Mouse (Mus musculus): ENCODE measurements around the gene Ap3s2. TPM values are rescaled to one million over a fixed set of nuclear protein-coding genes. Genes with fewer than 3 reads are reported as not detected.

Gene Ap3s2
- polyA plus RNA-seq, 1 experiment from 2014 or later = 30.4 TPM

DNA sequence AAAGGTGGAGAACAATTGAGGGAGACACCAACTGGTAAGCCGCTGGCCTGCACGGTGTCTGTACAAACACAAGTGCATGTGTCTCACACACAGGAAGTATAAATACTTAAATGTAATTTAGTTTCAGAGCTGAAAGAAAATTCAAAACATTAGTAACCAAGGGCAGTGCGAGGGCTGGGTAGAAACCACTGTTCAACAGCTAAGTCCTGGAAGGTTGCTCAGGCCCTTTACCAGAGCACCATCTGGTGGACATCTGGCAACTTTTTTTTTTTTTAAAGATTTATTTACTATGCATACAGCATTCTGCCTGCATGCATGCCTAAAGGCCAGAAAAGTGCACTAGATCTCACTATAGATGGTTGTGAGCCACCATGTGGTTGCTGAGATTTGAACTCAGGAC, 5.9 kb downstream of the Ap3s2 start:
- H3K4me1 ChIP-seq = peaks cover 6% of the 10 kb centered on the region
- no peak overlapping the region for H3K4me3 ChIP-seq (replicated peaks)
- no peak overlapping the region for H3K9ac ChIP-seq
- H3K9me3 ChIP-seq (replicated peaks) = no peaks in the 10 kb centered on the region
- 0 out of 2 replicates have a peak, but pooled peaks have one; percentile 34 for ATAC-seq (ENCODE audit: insufficient number of reproducible peaks, low FRiP score, low TSS enrichment, low read depth)
- 53% methylated on average over 3 of the region's 3 CpGs for WGBS
- H3K27ac ChIP-seq (replicated peaks) = no peak overlapping the region
- H3K27me3 ChIP-seq = no peaks in the 10 kb centered on the region
- no peak overlapping the region for H3K4me2 ChIP-seq (replicated peaks)
- peaks cover 24% of the 10 kb centered on the region for H3K36me3 ChIP-seq

DNA sequence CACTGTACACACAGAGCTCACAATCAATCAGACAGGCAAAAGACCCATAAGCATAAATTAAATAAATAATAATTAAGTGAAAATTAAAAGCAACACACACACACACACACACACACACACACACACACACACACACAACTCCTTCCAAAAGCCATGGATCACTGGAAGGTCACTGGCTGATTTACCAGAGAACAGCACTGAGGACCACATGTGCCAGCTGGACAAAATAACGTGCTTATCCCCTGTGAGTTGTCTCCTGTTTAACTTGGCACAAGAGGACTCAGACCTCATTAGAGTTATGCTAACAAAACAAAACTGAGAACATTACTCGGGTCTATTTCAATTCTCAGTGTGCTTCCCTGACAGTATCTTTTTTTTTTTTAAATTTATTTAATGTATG, 13.1 kb downstream of the Ap3s2 start:
- ATAC-seq (ENCODE audit: insufficient number of reproducible peaks, low FRiP score, low TSS enrichment, low read depth) = no peak
- peaks cover 36% of the 10 kb centered on the region for H3K36me3 ChIP-seq

GRCm38 (mm10) chr7:79906914-79907313, 13.5 kb downstream of the Ap3s2 start:
- no peak overlapping the region for H3K4me3 ChIP-seq (replicated peaks)
- H3K4me1 ChIP-seq = no peaks in the 10 kb centered on the region
- H3K4me2 ChIP-seq (replicated peaks) = no peak overlapping the region
- peaks cover 41% of the 10 kb centered on the region for H3K36me3 ChIP-seq
- H3K27me3 ChIP-seq = no peaks in the 10 kb centered on the region
- WGBS = 92% methylated on average over 3 of the region's 3 CpGs
- H3K27ac ChIP-seq (replicated peaks) = no peak overlapping the region
- H3K9ac ChIP-seq = no peak overlapping the region
- H3K9me3 ChIP-seq (replicated peaks) = no peaks in the 10 kb centered on the region
- ATAC-seq (ENCODE audit: insufficient number of reproducible peaks, low FRiP score, low TSS enrichment, low read depth) = no peak

More for the DNA sequence above, 13.1 kb downstream of the Ap3s2 start:
- no peaks in the 10 kb centered on the region for H3K27me3 ChIP-seq
- no peaks in the 10 kb centered on the region for H3K4me1 ChIP-seq
- H3K9me3 ChIP-seq (replicated peaks) = no peaks in the 10 kb centered on the region
- 64% methylated on average over 2 of the region's 2 CpGs for WGBS
- H3K4me3 ChIP-seq (replicated peaks) = no peak overlapping the region
- no peak overlapping the region for H3K4me2 ChIP-seq (replicated peaks)
- H3K9ac ChIP-seq = no peak overlapping the region
- H3K27ac ChIP-seq (replicated peaks) = no peak overlapping the region

DNA sequence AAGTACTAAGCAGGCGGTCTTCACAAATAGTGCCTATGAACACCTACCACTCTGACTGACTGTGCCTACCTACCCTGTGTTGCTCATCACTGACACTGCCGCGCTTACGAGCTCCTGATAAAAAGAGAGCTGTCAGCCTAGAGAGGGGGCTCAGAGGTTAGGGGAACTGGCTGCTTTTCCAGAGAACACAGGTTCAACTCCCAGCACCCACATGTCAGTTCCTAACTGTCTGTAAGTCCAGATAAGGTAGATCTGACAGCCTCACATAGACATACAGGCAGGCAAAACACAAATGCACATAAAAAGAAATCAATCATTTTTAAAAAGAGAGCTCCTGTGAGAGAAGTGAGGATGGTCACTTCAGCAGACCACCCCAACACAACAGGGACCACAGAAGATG, 15.3 kb downstream of the Ap3s2 start:
- Histone ChIP-seq H3K9ac (no peak overlapping the region), H3K27me3 (no peaks in the 10 kb centered on the region), H3K9me3 (replicated peaks) (no peaks in the 10 kb centered on the region), H3K4me1 (no peaks in the 10 kb centered on the region), H3K4me3 (replicated peaks) (no peak overlapping the region), H3K36me3 (peaks cover 48% of the 10 kb centered on the region), H3K27ac (replicated peaks) (no peak overlapping the region), H3K4me2 (replicated peaks) (no peak overlapping the region)
- WGBS = 93% methylated on average over 4 of the region's 4 CpGs
- ATAC-seq (ENCODE audit: insufficient number of reproducible peaks, low FRiP score, low TSS enrichment, low read depth) = no peak

- 92% methylated on average over 8 of the region's 8 CpGs for WGBS
Measured at GRCm38 (mm10) chr7:79903160-79903792, 17.2 kb downstream of the Ap3s2 start.

DNA sequence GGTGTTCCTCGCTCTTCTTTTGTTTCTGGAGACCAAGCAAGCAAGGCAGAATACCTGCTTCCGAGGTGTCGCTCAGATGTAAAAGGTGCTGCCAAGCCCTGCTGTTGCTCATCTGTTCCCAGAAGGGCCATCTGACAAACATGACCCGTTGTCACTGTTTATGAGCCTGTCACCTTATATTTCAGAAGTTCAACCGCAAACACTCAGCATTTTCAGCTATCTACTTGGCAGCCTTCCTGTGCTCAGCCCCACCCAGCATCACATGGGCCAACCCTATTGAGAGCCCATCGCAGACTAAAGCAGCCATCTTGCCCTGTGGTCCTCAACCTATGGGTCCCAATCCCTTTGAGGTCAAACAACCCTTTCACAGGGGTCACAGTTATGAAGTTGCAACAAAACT, 19.7 kb downstream of the Ap3s2 start:
- Histone ChIP-seq H3K4me1 (no peaks in the 10 kb centered on the region), H3K27ac (replicated peaks) (no peak overlapping the region), H3K27me3 (no peaks in the 10 kb centered on the region), H3K4me2 (replicated peaks) (no peak overlapping the region), H3K9ac (no peak overlapping the region), H3K36me3 (peaks cover 55% of the 10 kb centered on the region), H3K4me3 (replicated peaks) (no peak overlapping the region), H3K9me3 (replicated peaks) (no peaks in the 10 kb centered on the region)
- WGBS = 91% methylated on average over 6 of the region's 6 CpGs
- no peak for ATAC-seq (ENCODE audit: insufficient number of reproducible peaks, low FRiP score, low TSS enrichment, low read depth)

More at GRCm38 (mm10) chr7:79903160-79903792, 17.2 kb downstream of the Ap3s2 start:
- H3K9me3 ChIP-seq (replicated peaks) = no peaks in the 10 kb centered on the region
- ATAC-seq (ENCODE audit: insufficient number of reproducible peaks, low FRiP score, low TSS enrichment, low read depth) = no peak
- no peaks in the 10 kb centered on the region for H3K27me3 ChIP-seq
- H3K4me3 ChIP-seq (replicated peaks) = no peak overlapping the region
- H3K9ac ChIP-seq = no peak overlapping the region
- H3K27ac ChIP-seq (replicated peaks) = no peak overlapping the region
- H3K36me3 ChIP-seq = peaks cover 47% of the 10 kb centered on the region
- no peaks in the 10 kb centered on the region for H3K4me1 ChIP-seq
- H3K4me2 ChIP-seq (replicated peaks) = no peak overlapping the region

GRCm38 (mm10) chr7:79895225-79895624, 25.2 kb downstream of the Ap3s2 start:
- 79% methylated on average over 3 of the region's 3 CpGs for WGBS
- Histone ChIP-seq H3K27ac (replicated peaks) (no peak overlapping the region), H3K4me2 (replicated peaks) (no peak overlapping the region), H3K9me3 (replicated peaks) (no peaks in the 10 kb centered on the region), H3K27me3 (no peaks in the 10 kb centered on the region), H3K36me3 (peaks cover 32% of the 10 kb centered on the region), H3K4me1 (no peaks in the 10 kb centered on the region), H3K9ac (no peak overlapping the region), H3K4me3 (replicated peaks) (no peak overlapping the region)
- ATAC-seq (ENCODE audit: insufficient number of reproducible peaks, low FRiP score, low TSS enrichment, low read depth) = no peak

- no peak overlapping the region for H3K27ac ChIP-seq (replicated peaks)
- H3K27me3 ChIP-seq = no peaks in the 10 kb centered on the region
- no peak overlapping the region for H3K4me2 ChIP-seq (replicated peaks)
- no peak overlapping the region for H3K9ac ChIP-seq
- H3K4me1 ChIP-seq = no peaks in the 10 kb centered on the region
- no peaks in the 10 kb centered on the region for H3K9me3 ChIP-seq (replicated peaks)
- ATAC-seq (ENCODE audit: insufficient number of reproducible peaks, low FRiP score, low TSS enrichment, low read depth) = no peak
- peaks cover 29% of the 10 kb centered on the region for H3K36me3 ChIP-seq
- 78% methylated on average over 1 of the region's 1 CpGs for WGBS
- no peak overlapping the region for H3K4me3 ChIP-seq (replicated peaks)
Measured at GRCm38 (mm10) chr7:79894790-79895189, 25.7 kb downstream of the Ap3s2 start.

GRCm38 (mm10) chr7:79892576-79893428, 27.6 kb downstream of the Ap3s2 start:
- Histone ChIP-seq H3K27ac (replicated peaks) (no peak overlapping the region), H3K4me1 (no peaks in the 10 kb centered on the region), H3K4me3 (replicated peaks) (no peak overlapping the region), H3K27me3 (no peaks in the 10 kb centered on the region), H3K36me3 (peaks cover 27% of the 10 kb centered on the region), H3K9me3 (replicated peaks) (no peaks in the 10 kb centered on the region), H3K4me2 (replicated peaks) (no peak overlapping the region), H3K9ac (no peak overlapping the region)
- ATAC-seq (ENCODE audit: insufficient number of reproducible peaks, low FRiP score, low TSS enrichment, low read depth) = no peak
- WGBS = 87% methylated on average over 6 of the region's 6 CpGs

DNA sequence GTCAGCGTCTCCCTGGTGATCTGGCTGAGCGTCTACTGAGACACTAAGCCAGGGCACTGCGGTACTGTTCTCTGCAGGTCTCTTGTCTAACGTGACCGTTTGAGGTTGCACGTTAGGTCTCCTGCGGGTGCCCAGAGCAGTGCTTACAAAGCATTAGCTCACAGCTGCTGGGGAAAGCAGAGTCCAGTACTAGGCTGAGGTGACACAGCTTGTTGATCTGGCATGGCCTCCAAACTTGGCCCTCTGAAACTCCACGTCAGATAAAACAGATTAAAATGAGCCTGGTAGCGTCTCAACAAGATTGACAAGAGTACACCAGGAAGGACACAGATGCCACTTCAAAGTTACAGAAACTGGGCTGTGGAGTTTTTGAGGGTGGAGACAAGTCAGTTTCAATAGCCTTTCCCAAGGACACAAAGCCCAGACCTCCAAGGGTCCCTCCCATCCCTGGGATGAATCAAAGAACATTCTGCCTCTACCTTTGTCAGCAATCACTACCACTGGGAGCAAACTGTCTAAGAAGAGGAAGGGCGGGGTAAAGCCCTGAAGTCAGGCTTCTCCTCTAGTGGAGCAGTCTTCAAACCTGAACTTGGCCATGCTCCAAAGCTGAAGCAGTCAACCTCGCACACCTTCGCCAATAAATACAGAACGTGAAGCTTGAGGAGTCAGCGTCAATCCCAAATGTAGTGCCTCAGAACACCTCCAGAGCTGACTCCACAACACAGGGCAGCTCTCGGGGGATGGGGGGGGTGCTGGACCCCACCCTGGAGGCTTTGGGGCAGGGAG, 29.8 kb downstream of the Ap3s2 start:
- no peak overlapping the region for H3K4me2 ChIP-seq (replicated peaks)
- 81% methylated on average over 15 of the region's 15 CpGs for WGBS
- no peak overlapping the region for H3K27ac ChIP-seq (replicated peaks)
- H3K9ac ChIP-seq = no peak overlapping the region
- no peak overlapping the region for H3K4me3 ChIP-seq (replicated peaks)
- H3K36me3 ChIP-seq = peaks cover 14% of the 10 kb centered on the region
- no peaks in the 10 kb centered on the region for H3K9me3 ChIP-seq (replicated peaks)
- no peaks in the 10 kb centered on the region for H3K27me3 ChIP-seq
- no peaks in the 10 kb centered on the region for H3K4me1 ChIP-seq
- ATAC-seq (ENCODE audit: insufficient number of reproducible peaks, low FRiP score, low TSS enrichment, low read depth) = no peak

DNA sequence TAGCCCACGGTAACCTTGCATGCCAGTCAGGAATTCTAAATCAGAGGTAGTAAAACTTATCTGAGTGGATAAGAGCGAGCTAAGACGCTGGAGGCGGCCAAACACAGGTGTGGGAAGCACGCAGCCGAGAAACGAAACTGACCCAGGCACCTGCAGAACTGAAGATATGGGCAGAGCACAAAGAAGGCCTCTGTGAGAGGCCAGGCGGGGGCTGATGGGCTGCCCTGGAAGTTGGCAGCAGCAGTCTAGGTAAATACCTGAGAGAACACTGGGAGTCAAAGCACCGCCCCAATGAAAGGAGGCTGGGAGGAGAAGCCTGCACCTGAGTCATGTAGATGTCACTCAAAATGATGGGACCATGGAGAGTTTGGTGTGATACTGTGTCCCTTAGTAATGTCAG, 31.8 kb downstream of the Ap3s2 start:
- WGBS = 88% methylated on average over 9 of the region's 9 CpGs
- ATAC-seq (ENCODE audit: insufficient number of reproducible peaks, low FRiP score, low TSS enrichment, low read depth) = no peak
- Histone ChIP-seq H3K4me3 (replicated peaks) (no peak overlapping the region), H3K4me1 (no peaks in the 10 kb centered on the region), H3K27ac (replicated peaks) (no peak overlapping the region), H3K9me3 (replicated peaks) (no peaks in the 10 kb centered on the region), H3K4me2 (replicated peaks) (no peak overlapping the region), H3K9ac (no peak overlapping the region), H3K36me3 (peaks cover 14% of the 10 kb centered on the region), H3K27me3 (no peaks in the 10 kb centered on the region)
